Mouse (Mus musculus) large intestine, adult 2 months (tissue): ENCODE measurements around the gene Slc25a12. TPM values are rescaled to one million over a fixed set of nuclear protein-coding genes. Genes with fewer than 3 reads are reported as not detected.

Experiments
- polyA plus RNA-seq: library from polyadenylated mRNA; depleted of rRNA; stranded (reverse); fragments of >200 nt; gene quantifications from 2 replicates; pipeline ENCODE4 v1.2.3, GENCODE M21; 2012; rRNA removed

The Slc25a12 gene
- polyA plus RNA-seq, 1 experiment: 19.7 TPM

Other genes with a start within 250 kb of the Slc25a12 start
- gene Cybrd1, start 249.8 kb downstream of the Slc25a12 start, polyA plus RNA-seq: 1.7 and 2.6 TPM in 2 replicates
- 20.7 and 21.5 TPM in 2 replicates for gene Dync1i2, start 156.0 kb downstream of the Slc25a12 start, polyA plus RNA-seq
- gene Hat1, start 21.2 kb upstream of the Slc25a12 start, polyA plus RNA-seq: 6.1 and 6.3 TPM in 2 replicates
- gene Metap1d, start 85.5 kb upstream of the Slc25a12 start, polyA plus RNA-seq: 12.7 and 15.6 TPM in 2 replicates
- gene Dlx1, start 160.4 kb upstream of the Slc25a12 start, polyA plus RNA-seq: 0.25 and 0.36 TPM in 2 replicates
- 0.08 and 0.17 TPM in 2 replicates for gene Dlx2, start 179.0 kb upstream of the Slc25a12 start, polyA plus RNA-seq